Mouse (Mus musculus) gastrocnemius, postnatal 14 days (tissue): ENCODE results near the gene Atp8a2. TPM values are rescaled to one million over a fixed set of nuclear protein-coding genes. Genes with fewer than 3 reads are reported as not detected.
"Not testable (repeated sequence)": the region's sequence is repeated elsewhere in the genome, so short reads cannot be mapped to it uniquely, and the experiment has no call there.

Experiments used
- DNase-seq: peaks from one replicate; pipeline ENCODE4 v3.0.0; 2021; ENCODE audit warnings: mixed read lengths
- intact Hi-C: fragments of 180-260 bp; cut with DNase I; formaldehyde crosslinking; loops from one replicate; pipeline ENCODE4 v1.15.1; 2025; ENCODE audit warnings: low total_unique reads
- total RNA-seq, 2 experiments: library from RNA; stranded (reverse); gene quantifications; 2 replicates each; pipeline ENCODE4 v1.2.3; 2021

Atp8a2 gene
- total RNA-seq, 2 experiments from 2014 or later, result 0.93 to 1.8 TPM

- intact Hi-C loops, result no loop called here
- DNase-seq, result no peak
These were observed 455.2 kb downstream of the Atp8a2 start for GRCm38 (mm10) chr14:59741752-59742151.

- peak; percentile 24 for DNase-seq
- intact Hi-C loops, result no loop called here
These were observed 457.5 kb downstream of the Atp8a2 start for GRCm38 (mm10) chr14:59739446-59739845.

- no peak for DNase-seq
- intact Hi-C loops, result no loop called here
These were observed 459.2 kb downstream of the Atp8a2 start for GRCm38 (mm10) chr14:59737734-59738294.

GRCm38 (mm10) chr14:59736861-59737700, 459.9 kb downstream of the Atp8a2 start:
- intact Hi-C loops, result no loop called here
- no peak for DNase-seq

GRCm38 (mm10) chr14:59730043-59730390, 467.0 kb downstream of the Atp8a2 start:
- intact Hi-C loops, result no loop called here
- DNase-seq, result no peak

GRCm38 (mm10) chr14:59729298-59730042, 467.5 kb downstream of the Atp8a2 start:
- intact Hi-C loops, result no loop called here
- DNase-seq, result no peak

GRCm38 (mm10) chr14:59727016-59727415, 470.0 kb downstream of the Atp8a2 start:
- intact Hi-C loops, result no loop called here
- DNase-seq, result peak; percentile 43

GRCm38 (mm10) chr14:59723163-59723562, 473.8 kb downstream of the Atp8a2 start:
- intact Hi-C loops, result no loop called here
- DNase-seq, result no peak

GRCm38 (mm10) chr14:59721957-59722356, 475.0 kb downstream of the Atp8a2 start:
- intact Hi-C loops, result no loop called here
- DNase-seq, result peak; percentile 57

GRCm38 (mm10) chr14:59721356-59721755, 475.6 kb downstream of the Atp8a2 start:
- intact Hi-C loops, result no loop called here
- peak; percentile 53 for DNase-seq

- intact Hi-C loops, result no loop called here
- DNase-seq, result no peak
These were observed 476.6 kb downstream of the Atp8a2 start for GRCm38 (mm10) chr14:59720386-59720785.

- intact Hi-C loops, result loop anchor here (10.0 kb wide), 1 partner anchor 92 kb away; the partner anchor contains the start of gene Shisa2
- not testable (repeated sequence) for DNase-seq
These were observed 480.4 kb downstream of the Atp8a2 start for GRCm38 (mm10) chr14:59716443-59717085.

GRCm38 (mm10) chr14:59715695-59716442, 481.1 kb downstream of the Atp8a2 start:
- intact Hi-C loops, result loop anchor here (10.0 kb wide), 1 partner anchor 91 kb away; the partner anchor contains the start of gene Shisa2
- no peak for DNase-seq

GRCm38 (mm10) chr14:59709505-59710335, 487.3 kb downstream of the Atp8a2 start:
- intact Hi-C loops, result loop anchor here (10.0 kb wide), 1 partner anchor 85 kb away; the partner anchor contains the start of gene Shisa2

GRCm38 (mm10) chr14:59708009-59708408, 489.0 kb downstream of the Atp8a2 start:
- intact Hi-C loops, result no loop called here
- peak; percentile 53 for DNase-seq

More at GRCm38 (mm10) chr14:59709505-59710335, 487.3 kb downstream of the Atp8a2 start:
- DNase-seq, result no peak

- intact Hi-C loops, result no loop called here
- no peak for DNase-seq
These were observed 491.5 kb downstream of the Atp8a2 start for GRCm38 (mm10) chr14:59705326-59706058.

GRCm38 (mm10) chr14:59701492-59701891, 495.5 kb downstream of the Atp8a2 start:
- intact Hi-C loops, result no loop called here
- no peak for DNase-seq
